Mouse (Mus musculus): Measurements from ENCODE around the gene Cct2.

DNA sequence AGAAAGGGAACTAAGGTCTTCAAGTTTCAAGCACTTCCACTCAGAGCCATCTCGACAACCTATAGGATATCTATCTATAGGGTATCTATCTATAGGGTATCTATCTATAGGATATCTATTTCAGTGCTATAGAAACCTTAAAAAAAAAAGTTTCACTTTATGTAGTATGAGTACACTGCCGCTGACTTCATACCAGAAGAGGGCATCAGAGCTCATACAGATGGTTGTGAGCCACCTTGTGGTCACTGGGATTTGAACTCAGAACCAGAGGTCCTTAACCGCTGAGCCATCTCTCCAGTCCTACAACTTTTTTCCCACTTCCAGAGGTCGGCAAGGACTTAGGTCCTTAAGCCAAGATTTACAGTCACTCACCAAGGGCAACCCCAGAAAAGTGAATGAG lies 7.9 kb downstream of the Cct2 start:
- TF ChIP-seq CTCF (IDR thresholded peaks at IDR 0.05; ENCODE audit: control insufficient read depth, insufficient read depth, insufficient replicate concordance, low read depth, low read length) (no peak), POLR2A (IDR thresholded peaks at IDR 0.05; ENCODE audit: control insufficient read depth, low read depth, low read length) (no peak)
